In the genomic region with DNA sequence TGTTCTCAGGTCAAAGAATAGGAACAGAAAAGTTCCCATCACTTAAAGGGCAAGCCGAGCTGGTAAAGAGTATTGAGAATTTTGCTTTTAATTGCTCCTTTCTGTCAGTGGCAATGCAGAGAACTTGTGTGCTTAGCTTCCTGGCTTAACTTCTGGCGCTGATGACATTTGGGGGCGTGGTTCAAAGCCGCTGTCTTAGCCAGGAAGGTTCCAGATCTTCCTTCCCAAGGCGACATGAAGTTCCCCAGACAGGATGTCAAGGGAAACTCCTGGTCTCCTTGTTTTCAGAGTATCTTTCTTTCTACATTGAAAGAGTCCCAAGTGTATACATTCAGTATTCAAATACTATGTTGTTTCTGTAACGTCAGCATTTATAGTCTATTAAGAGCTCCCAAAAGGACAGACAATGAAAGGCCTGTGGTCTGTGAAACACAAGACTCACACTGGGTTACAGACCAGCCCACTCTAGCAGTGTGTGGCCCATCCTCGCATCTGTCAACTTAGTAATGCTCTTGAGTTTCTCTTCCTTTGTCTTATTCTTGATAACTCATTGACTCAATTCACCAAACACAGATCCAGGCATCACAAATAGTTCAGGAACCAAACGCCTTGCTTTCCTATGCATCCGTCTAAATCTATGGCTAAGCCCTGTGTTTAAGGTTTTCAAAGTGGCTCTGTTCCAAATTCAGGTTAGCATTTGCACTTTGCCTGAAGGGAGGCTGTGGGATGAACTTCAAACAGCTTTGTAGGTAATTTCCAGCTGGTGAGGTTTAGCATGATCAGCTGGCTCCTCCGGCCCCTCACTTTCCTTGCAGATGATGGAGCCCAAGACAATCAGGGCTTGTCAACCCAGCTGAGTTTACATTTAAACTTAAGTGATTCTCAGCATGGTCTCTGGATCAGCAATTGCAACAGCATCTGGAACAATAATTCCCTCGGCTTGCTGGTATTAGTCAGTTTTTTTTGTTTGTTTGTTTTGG, we compare ENCODE assay signal across 18 mouse cellular contexts.
DNase-seq lines count a peak whose midpoint lies in the region; ATAC-seq and TF ChIP-seq lines count a peak whose summit lies in the region.
"Had no signal": no experiment of that assay in that cellular context is flagged by ENCODE, and none has a peak within 500 bp of the region (broad histone marks: within the 10 kb centered on the region; RNA-seq: fewer than 3 reads in every experiment).

No protein-coding gene starts in this region.

- WGBS in heart, embryonic 12.5 days = 86% methylated on average over 11 of the region's 11 CpGs
- WGBS in limb, embryonic 14.5 days = 67% methylated on average over 11 of the region's 11 CpGs

- H3K27ac ChIP-seq in heart, embryonic 12.5 days (ENCODE audit: poor library complexity, severe bottlenecking) = no peak overlapping the region
- H3K27ac ChIP-seq in limb, embryonic 14.5 days (replicated peaks; ENCODE audit: low read depth, low read length) = no peak overlapping the region
- H3K27ac ChIP-seq: heart, embryonic 13.5 days had no signal

- no peaks in the 10 kb centered on the region for H3K9me3 ChIP-seq in heart, embryonic 12.5 days (replicated peaks)
- H3K9me3 ChIP-seq in limb, embryonic 14.5 days (ENCODE audit: control insufficient read depth, low read length) = no peaks in the 10 kb centered on the region
- H3K9me3 ChIP-seq: heart, embryonic 13.5 days had no signal

- H3K4me1 ChIP-seq in heart, embryonic 12.5 days (replicated peaks) = peaks cover 13% of the 10 kb centered on the region
- H3K4me1 ChIP-seq in limb, embryonic 14.5 days (ENCODE audit: control insufficient read depth, insufficient read depth, low read length) = no peaks in the 10 kb centered on the region
- H3K4me1 ChIP-seq: megakaryocyte, embryonic 14.5 days had no signal

- H3K36me3 ChIP-seq in heart, embryonic 12.5 days = no peaks in the 10 kb centered on the region
- no peaks in the 10 kb centered on the region for H3K36me3 ChIP-seq in limb, embryonic 14.5 days (ENCODE audit: control insufficient read depth, insufficient read depth, low read length)
- H3K36me3 ChIP-seq: heart, embryonic 13.5 days had no signal

- intact Hi-C loops in heart, postnatal 14 days (cut with DNase I) = no loop called here

- ATAC-seq in heart, embryonic 12.5 days (ENCODE audit: insufficient number of reproducible peaks, low FRiP score) = no peak
- ATAC-seq in limb, embryonic 14.5 days (ENCODE audit: low FRiP score, low read depth) = peak; percentile 50
- ATAC-seq: CD4-positive, CD25-positive, alpha-beta regulatory T cell, adult 4 months; forebrain, postnatal 0 days had no signal

- no peak overlapping the region for H3K4me3 ChIP-seq in heart, embryonic 12.5 days
- H3K4me3 ChIP-seq in limb, embryonic 14.5 days (replicated peaks; ENCODE audit: low read length) = no peak overlapping the region
- H3K4me3 ChIP-seq: heart, embryonic 13.5 days; megakaryocyte, embryonic 14.5 days had no signal

- no peak for TF ChIP-seq POLR2A in limb, embryonic 14.5 days (IDR thresholded peaks at IDR 0.05; ENCODE audit: borderline replicate concordance, extremely low read depth, insufficient read depth, insufficient read length)

- H3K9ac ChIP-seq in heart, embryonic 12.5 days = no peak overlapping the region
- H3K9ac ChIP-seq in limb, embryonic 14.5 days (ENCODE audit: low read depth, low read length, severe bottlenecking) = no peak overlapping the region
- H3K9ac ChIP-seq: forebrain, postnatal 0 days; heart, embryonic 13.5 days had no signal

- H3K27me3 ChIP-seq in heart, embryonic 12.5 days (replicated peaks) = no peaks in the 10 kb centered on the region
- H3K27me3 ChIP-seq in limb, embryonic 14.5 days (ENCODE audit: control insufficient read depth, insufficient read depth, low read length) = no peaks in the 10 kb centered on the region
- H3K27me3 ChIP-seq: heart, embryonic 13.5 days; megakaryocyte, embryonic 14.5 days had no signal

- peak; percentile 20 to 60 for DNase-seq in heart, adult 18-20 months
- DNase-seq in lung, postnatal 10 days = peak; percentile 15
- no peak for DNase-seq in lung, postnatal 4 days
- peak; percentile 8 to 11 for DNase-seq in heart, postnatal 14 days
- DNase-seq in limb, embryonic 14.5 days (ENCODE audit: low spot score) = peak; percentile 17
- DNase-seq in layer of hippocampus, adult 8-10 months (ENCODE audit: low spot score in 2 of 2) = no peak
- DNase-seq: adrenal gland, adult 8-10 months; cerebellum, adult 9-11 months; embryo, embryonic 11 days; forebrain, postnatal 0 days; liver; lung, adult 2 months; right cerebral cortex, postnatal 14 days; thymus, postnatal 25 days had no signal

- no peak overlapping the region for H3K4me2 ChIP-seq in heart, embryonic 12.5 days
- H3K4me2 ChIP-seq in limb, embryonic 14.5 days (replicated peaks; ENCODE audit: low read depth, low read length, severe bottlenecking) = no peak overlapping the region
- H3K4me2 ChIP-seq: heart, embryonic 13.5 days had no signal

Comparison
In these comparisons a context has a peak if more than half of its experiments do, and no peak if none do; other contexts are left out.
1. DNase-seq: peak in heart, adult 18-20 months (2 of 2), lung, postnatal 10 days (single experiment), heart, postnatal 14 days (2 of 2) and limb, embryonic 14.5 days (single experiment); none in lung, postnatal 4 days (0 of 2) and layer of hippocampus, adult 8-10 months (0 of 2).